Mouse (Mus musculus): ENCODE data around the gene Nubp2. TPM values are rescaled to one million over a fixed set of nuclear protein-coding genes. Genes with fewer than 3 reads are reported as not detected.
A peak's percentile ranks its signal among the peaks of the same experiment; 100 is the strongest.

Gene Nubp2
- total RNA-seq, 4 experiments from 2014 or later, result 10.5 to 13.7 (median 11.9) TPM

- no peak for DNase-seq (ENCODE audit: low spot score in 2 of 2)
These were observed 24.4 kb downstream of the Nubp2 start for GRCm38 (mm10) chr17:24861785-24862184.

DNA sequence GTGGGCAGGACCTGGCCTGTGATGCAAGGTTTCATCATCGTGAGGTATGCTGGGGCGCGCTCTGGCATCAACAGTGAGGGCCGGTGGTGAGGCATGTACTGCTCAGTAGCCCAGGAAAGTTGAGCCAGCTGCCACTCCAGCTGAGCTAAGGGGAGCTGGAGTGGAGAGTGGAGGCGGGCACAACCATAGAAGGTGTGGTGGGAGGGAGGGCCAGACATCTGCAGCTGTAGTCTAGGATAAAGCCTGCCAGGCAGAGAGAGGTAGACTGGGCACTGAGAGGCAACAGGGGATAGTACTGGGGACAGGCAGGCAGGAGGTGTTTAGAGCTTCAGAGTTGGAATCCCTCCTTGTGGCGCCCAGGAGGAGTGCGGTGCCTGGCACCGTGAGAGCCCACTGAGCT is 26.1 kb downstream of the Nubp2 start:
- DNase-seq (ENCODE audit: low spot score in 2 of 2), result no peak

- no peak for DNase-seq (ENCODE audit: low spot score in 2 of 2)
These were observed 27.2 kb downstream of the Nubp2 start for GRCm38 (mm10) chr17:24858967-24859366.

DNA sequence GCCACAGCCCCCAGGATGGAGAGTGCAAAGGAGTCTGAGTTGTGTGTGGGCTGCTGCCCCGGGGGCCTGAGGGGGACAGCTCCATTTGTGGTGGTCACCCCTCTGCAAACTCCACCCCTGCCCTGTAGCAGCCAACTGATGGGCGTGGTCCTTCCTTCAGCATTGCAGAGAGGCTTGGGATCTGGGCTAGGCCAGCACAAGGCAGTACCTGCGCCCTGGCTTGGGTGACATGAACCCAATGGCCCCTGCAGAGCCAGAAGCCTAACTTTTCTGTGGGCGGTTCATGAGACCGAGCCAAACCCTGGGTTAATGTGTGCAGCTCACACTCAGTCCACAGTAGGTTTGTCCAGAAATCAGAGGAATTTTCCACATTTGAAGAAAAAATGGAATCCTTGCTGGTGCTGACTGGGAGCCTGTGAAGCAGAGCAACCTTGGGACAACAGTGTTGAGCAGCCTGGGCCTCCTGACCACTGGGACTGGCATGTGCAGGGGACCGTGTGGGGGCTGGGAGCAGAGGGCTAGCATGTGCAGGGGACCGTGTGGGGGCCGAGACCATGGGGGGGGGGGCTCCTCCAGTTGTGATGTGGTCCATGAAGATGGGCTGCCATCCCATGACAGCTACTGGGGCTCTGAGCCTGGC is 28.2 kb downstream of the Nubp2 start:
- no peak for DNase-seq (ENCODE audit: low spot score in 2 of 2)

GRCm38 (mm10) chr17:24856589-24856988 is 29.6 kb downstream of the Nubp2 start:
- no peak for DNase-seq (ENCODE audit: low spot score in 2 of 2)

DNA sequence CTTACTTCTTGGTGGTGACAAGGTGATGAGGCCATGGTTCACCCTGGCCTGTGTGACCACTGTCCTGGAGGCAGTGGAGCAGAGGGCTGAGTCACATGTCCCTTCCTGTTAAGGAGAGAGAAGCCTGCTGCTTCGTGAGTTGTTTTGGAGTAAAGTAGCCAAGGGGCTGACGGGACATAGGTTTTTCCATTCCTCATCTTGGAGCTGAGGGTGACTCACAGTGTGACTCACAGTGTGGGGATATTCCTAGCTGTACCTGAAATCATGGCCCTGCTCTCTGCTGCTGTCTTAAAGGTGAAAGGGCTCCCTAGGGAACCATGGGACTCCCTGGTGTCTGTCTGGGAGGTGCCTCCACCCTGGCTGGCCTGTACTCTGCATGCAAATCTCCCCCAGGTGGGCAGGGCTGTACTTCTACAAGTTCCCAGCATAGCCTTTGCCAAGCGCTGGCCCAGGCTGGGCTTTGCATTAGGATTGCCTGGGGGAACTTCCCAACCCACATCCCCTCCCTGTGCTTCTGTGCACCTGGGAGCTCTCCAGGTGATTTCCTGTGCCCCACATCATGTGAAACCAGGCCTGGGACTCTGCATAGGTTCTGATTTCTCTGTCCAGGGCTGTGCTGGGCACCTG is 30.2 kb downstream of the Nubp2 start:
- DNase-seq (ENCODE audit: low spot score in 2 of 2), result no peak

GRCm38 (mm10) chr17:24851381-24852125 is 34.6 kb downstream of the Nubp2 start:
- DNase-seq (ENCODE audit: low spot score in 2 of 2), result no peak

DNA sequence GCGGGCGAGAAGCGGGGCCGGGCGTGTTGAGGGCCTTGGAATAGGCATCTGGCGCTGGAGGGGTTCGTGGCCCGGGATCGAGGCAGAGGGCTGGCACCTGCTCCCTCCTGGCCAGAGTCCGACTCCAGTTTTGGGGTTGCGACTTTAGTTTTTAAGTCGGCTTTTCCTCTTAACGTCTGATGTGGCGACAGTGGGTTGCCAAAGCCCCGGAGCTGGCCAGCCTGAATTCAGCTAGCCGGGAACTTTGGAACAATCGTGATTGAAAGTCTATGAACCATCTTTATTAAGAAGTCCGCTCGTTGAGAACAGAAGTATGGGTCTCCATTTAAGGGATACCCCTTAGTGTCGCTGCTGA is 35.4 kb downstream of the Nubp2 start:
- no peak for DNase-seq (ENCODE audit: low spot score in 2 of 2)

DNA sequence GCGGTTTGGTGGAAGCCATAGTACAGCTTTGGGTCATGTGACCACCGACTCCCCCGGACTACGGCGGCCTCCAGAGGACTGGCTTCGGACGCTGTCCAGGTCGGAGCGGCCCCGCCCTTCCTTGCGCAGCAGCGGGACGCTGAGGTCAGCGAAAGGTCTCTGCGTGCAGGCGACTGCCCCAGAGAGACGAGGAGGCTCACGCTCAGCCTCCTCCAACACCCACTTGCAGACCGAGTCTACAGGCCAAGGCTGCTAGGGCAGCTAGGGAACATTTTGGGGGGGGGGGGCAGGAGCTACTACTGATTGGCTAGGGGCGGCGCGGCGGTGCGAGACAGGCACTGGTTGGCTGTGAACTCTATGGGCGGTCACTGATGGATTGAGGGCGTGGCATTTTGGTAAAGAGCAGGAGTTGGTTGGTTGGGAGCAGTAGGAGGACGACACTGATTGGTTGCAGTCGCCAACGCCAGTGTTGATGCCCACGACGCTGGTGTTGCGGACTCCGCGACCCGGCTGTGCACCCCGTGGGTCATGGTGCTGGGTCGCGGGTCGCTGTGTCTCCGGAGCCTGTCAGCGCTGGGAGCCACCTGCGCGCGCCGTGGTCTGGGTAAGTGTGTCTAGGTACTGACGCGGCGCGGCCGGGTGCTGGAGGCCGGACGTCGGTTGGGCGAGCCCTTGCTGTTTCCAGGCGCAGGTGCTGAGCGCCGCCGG is 35.9 kb downstream of the Nubp2 start, which contains the start of gene Fahd1:
Gene Fahd1 (minus strand): TSS at position 300 of the 708 bp plus-strand sequence.
- peak; percentile 93 to 96 for DNase-seq (ENCODE audit: low spot score in 2 of 2)

GRCm38 (mm10) chr17:24849733-24850064 is 36.5 kb downstream of the Nubp2 start:
- no peak for DNase-seq (ENCODE audit: low spot score in 2 of 2)

GRCm38 (mm10) chr17:24848600-24849031 is 37.5 kb downstream of the Nubp2 start:
- DNase-seq (ENCODE audit: low spot score in 2 of 2), result no peak

GRCm38 (mm10) chr17:24847386-24847785 is 38.8 kb downstream of the Nubp2 start:
- no peak for DNase-seq (ENCODE audit: low spot score in 2 of 2)

- DNase-seq (ENCODE audit: low spot score in 2 of 2), result no peak
These were observed 41.6 kb downstream of the Nubp2 start for GRCm38 (mm10) chr17:24844525-24844924.

DNA sequence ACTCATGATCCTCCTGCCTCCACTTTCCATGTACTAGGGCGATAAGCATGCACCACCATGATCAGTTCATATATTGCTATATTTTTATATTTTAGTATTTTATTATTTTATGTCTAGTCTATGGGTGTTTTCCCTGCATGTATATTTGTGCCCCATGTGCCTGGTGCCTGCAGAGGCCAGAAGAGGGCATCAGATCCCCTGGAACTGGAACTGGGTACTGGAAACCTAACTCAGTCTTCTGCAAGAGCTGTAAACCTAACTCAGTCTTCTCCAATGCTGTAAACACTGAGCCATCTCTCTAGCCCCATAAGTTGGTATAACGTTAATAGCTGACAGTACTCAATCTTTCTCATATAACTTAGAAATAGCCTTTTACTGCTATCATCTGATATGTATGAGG is 43.5 kb downstream of the Nubp2 start:
- DNase-seq (ENCODE audit: low spot score in 2 of 2), result no peak

DNA sequence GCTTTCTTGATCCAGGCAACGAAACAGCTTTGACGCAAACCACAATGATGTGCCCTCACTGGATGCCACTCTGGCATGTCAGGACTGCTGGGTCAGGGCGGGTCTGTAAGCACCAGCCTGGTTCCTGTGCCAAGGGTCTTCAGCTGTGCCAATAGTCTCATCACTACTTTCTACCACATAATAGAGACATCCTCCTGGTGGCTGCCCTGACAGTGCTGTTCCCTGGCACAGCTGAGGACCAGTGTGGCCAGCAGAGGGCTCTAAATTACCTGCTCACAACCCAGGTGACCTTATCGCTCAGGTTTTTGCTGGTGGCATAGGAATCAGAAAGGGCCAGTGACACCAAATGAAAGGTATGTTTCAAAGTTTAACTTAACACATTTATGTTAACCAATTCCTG is 45.0 kb downstream of the Nubp2 start:
- DNase-seq (ENCODE audit: low spot score in 2 of 2), result no peak

- DNase-seq (ENCODE audit: low spot score in 2 of 2), result no peak
These were observed 45.8 kb downstream of the Nubp2 start for GRCm38 (mm10) chr17:24840341-24840740.

DNA sequence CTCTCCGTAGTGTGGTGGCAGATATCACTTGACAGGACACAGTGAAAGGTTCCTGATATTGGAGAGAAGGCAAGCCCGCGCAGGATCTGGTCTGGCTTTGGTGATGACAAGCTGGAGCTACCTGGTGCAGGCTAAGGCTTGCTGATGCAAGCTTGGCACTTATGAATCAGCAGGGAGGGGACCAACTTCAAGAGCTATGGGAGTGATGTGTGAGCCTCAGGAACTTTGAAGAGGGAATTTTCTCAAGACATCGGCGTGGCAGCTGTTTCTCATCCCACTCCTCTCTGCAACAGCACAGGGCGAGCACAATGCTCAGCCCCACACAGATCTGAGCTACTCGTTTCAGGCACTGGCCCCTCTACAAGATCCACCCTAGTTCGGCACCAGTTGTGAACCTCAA is 46.3 kb downstream of the Nubp2 start, which contains the start of gene Hagh:
Gene Hagh (plus strand): TSS at position 302 of the 400 bp plus-strand sequence.
- DNase-seq (ENCODE audit: low spot score in 2 of 2), result no peak

Other genes starting within 250 kb of the Nubp2 start
- gene Slc9a3r2, start 236.0 kb downstream of the Nubp2 start, total RNA-seq (2022), result 10 to 100 TPM; 17.8 to 38.4 (median 20.8) TPM
- not detected for gene Npw, start 227.9 kb downstream of the Nubp2 start, total RNA-seq (2022)
- 10 to 100 TPM; 22.4 to 27.6 (median 27.0) TPM for gene Zfp598, start 216.7 kb downstream of the Nubp2 start, total RNA-seq (2022)
- gene Syngr3, start 196.4 kb downstream of the Nubp2 start, total RNA-seq (2022), result under 1 TPM in 1 of 4 experiments, not detected in 3; 0.17 TPM
- gene Gfer, start 190.2 kb downstream of the Nubp2 start, total RNA-seq (2022), result 10 to 100 TPM; 38.2 to 54.4 (median 44.7) TPM
- gene Noxo1, start 190.1 kb downstream of the Nubp2 start, total RNA-seq (2022), result under 1 TPM; 0.22 to 0.70 (median 0.42) TPM
- 10 to 100 TPM; 15.9 to 18.6 (median 17.1) TPM for gene Tbl3, start 178.7 kb downstream of the Nubp2 start, total RNA-seq (2022)
- gene Rnf151, start 168.3 kb downstream of the Nubp2 start, total RNA-seq (2022), result not detected
- 100 to 1,000 TPM; 558 to 703 (median 654) TPM for gene Rps2, start 168.2 kb downstream of the Nubp2 start, total RNA-seq (2022)
- gene Ndufb10, start 161.9 kb downstream of the Nubp2 start, total RNA-seq (2022), result 100 to 1,000 TPM; 409 to 503 (median 459) TPM
- 100 to 1,000 TPM; 757 to 827 (median 779) TPM for gene Rpl3l, start 158.5 kb downstream of the Nubp2 start, total RNA-seq (2022)
- 100 to 1,000 TPM; 144 to 160 (median 145) TPM for gene Msrb1, start 149.7 kb downstream of the Nubp2 start, total RNA-seq (2022)
- not detected for gene Hs3st6, start 133.4 kb downstream of the Nubp2 start, total RNA-seq (2022)
- not detected for gene Meiob, start 82.1 kb downstream of the Nubp2 start, total RNA-seq (2022)
- gene Hagh, start 46.2 kb downstream of the Nubp2 start, total RNA-seq (2022), result 10 to 100 TPM; 64.2 to 71.5 (median 68.6) TPM
- gene Fahd1, start 36.0 kb downstream of the Nubp2 start, total RNA-seq (2022), result 10 to 100 TPM; 41.7 to 53.2 (median 46.3) TPM
- 1 to 10 TPM; 2.9 to 3.8 (median 3.3) TPM for gene Igfals, start 20.4 kb downstream of the Nubp2 start, total RNA-seq (2022)
- gene Spsb3, start 294 bp upstream of the Nubp2 start, total RNA-seq (2022), result 10 to 100 TPM; 31.0 to 38.6 (median 35.4) TPM
- 1 to 10 TPM; 6.6 to 8.7 (median 7.9) TPM for gene Eme2, start 8.7 kb upstream of the Nubp2 start, total RNA-seq (2022)
- gene Mrps34, start 8.8 kb upstream of the Nubp2 start, total RNA-seq (2022), result 10 to 100 TPM; 70.5 to 82.3 (median 75.4) TPM
- gene Nme3, start 10.2 kb upstream of the Nubp2 start, total RNA-seq (2022), result 10 to 100 TPM; 11.4 to 12.6 (median 12.0) TPM
- 10 to 100 TPM; 12.1 to 15.4 (median 13.7) TPM for gene Mapk8ip3, start 50.6 kb upstream of the Nubp2 start, total RNA-seq (2022)
- 1 to 10 TPM; 5.1 to 8.5 (median 6.9) TPM for gene Jpt2, start 74.3 kb upstream of the Nubp2 start, total RNA-seq (2022)
- 1 to 10 TPM; 6.2 to 6.9 (median 6.7) TPM for gene Cramp1l, start 129.4 kb upstream of the Nubp2 start, total RNA-seq (2022)
- 1 to 10 TPM; 1.4 to 2.7 (median 2.3) TPM for gene Ift140, start 129.7 kb upstream of the Nubp2 start, total RNA-seq (2022)
- 10 to 100 TPM in 1 of 4 experiments, 1 to 10 TPM in 3; 7.9 to 10.7 (median 8.2) TPM for gene Tmem204, start 197.2 kb upstream of the Nubp2 start, total RNA-seq (2022)
- gene Telo2, start 229.6 kb upstream of the Nubp2 start, total RNA-seq (2022), result 1 to 10 TPM; 4.2 to 8.6 (median 6.0) TPM
- 1 to 10 TPM in 1 of 4 experiments, under 1 TPM in 3; 0.58 to 2.4 (median 0.79) TPM for gene Ptx4, start 234.4 kb upstream of the Nubp2 start, total RNA-seq (2022)
- 10 to 100 TPM; 13.0 to 18.3 (median 16.0) TPM for gene Clcn7, start 247.0 kb upstream of the Nubp2 start, total RNA-seq (2022)